Mouse (Mus musculus): Measurements from ENCODE around the gene Cdhr3.

Gene Cdhr3

DNA sequence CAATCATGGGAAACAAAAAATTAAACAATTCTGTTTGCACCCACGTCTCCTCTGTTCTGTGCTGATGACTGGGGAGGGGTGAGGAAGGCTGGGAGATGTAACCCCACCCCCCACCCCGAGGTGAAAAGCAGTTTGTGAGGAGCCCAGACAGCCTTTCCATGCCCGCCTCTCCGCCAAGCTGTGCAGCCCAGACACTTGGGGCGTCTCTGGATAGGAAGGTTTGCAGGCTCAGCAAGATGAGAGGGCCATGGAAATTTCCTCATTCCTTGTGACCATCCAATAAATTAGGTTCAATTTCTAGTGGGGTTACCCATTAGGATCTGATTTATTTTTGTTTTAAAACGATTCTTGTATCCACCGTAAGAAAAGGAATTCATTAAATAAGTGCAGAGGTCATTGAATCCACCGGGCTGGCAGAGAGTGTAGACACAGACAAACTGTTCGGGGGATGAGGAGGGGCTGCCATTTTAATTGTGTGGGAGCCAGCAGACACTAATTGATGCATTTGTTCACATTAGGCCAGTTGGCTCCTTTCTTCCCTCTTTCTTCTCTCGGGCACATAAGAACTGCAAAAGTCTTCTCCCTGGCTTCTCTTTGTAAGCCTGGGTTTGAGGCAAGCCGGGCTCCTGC is 57.5 kb downstream of the Cdhr3 start:
- DNase-seq (ENCODE audit: low spot score): no peak

- DNase-seq (ENCODE audit: low spot score): no peak
Observed at GRCm38 (mm10) chr12:33034343-33035088, 58.2 kb downstream of the Cdhr3 start.

DNA sequence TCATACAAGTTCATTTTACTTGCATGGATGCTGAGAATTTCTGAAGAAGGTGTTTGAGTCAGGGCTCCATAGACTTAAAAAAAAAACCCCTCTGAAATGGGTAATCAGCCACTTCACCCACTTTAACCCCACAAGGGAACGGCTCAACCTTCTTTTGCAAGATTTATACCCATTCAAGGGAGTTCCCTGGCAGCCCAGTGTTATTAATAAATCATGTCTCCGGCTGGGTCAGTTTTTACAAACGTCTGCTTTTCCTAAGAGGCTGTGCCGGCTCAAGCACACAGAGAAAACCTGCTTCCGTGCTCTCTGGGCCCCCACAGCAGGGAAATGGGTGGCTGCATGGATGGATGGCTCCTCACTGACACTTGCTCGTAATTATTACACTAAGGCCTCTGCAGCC is 59.5 kb downstream of the Cdhr3 start:
- DNase-seq (ENCODE audit: low spot score): no peak

DNA sequence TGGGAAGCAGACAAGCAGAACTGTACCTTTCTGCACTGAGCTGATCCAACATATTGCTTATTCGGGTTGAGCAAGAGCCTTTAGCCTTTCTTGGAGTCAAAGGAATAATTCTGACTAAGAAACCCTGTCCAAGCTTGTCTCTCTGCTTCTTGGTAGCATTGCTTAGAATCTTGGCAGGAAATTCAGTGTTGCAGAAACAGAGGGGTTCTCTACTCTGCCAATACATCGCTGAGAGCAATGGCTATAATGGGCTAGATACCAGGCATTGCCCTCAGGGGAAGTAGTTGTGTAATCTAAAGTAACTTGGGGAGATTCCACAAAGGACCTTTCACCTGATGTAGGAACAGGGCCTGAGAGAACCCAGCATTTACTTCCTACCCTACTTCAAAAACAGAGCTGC is 62.1 kb downstream of the Cdhr3 start:
- DNase-seq (ENCODE audit: low spot score): no peak

DNA sequence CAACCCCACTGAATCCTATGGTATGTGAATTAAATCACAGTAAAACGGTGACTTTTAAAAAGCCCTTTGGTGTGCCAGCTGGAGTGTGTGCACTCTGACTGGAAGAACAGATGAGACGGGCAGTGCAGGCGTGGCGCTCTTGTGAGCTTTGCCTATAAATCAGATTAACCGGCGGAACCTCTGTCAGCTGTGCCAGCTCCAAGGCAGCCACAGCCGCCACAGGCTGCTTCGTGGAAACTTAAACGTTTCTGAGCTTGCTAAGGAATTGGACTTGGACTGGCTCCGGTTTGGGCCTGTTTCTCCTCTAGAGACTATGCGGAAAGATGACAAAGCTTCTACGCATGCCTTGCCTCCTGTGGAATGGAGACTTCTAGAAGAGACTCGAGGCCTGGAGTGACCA is 62.6 kb downstream of the Cdhr3 start:
- no peak for DNase-seq (ENCODE audit: low spot score)

GRCm38 (mm10) chr12:33028708-33029107 is 64.0 kb downstream of the Cdhr3 start:
- no peak for DNase-seq (ENCODE audit: low spot score)

- DNase-seq (ENCODE audit: low spot score): no peak
Observed at GRCm38 (mm10) chr12:33028109-33028691, 64.5 kb downstream of the Cdhr3 start.

- peak; percentile 79 for DNase-seq (ENCODE audit: low spot score)
Observed at GRCm38 (mm10) chr12:33027093-33027492, 65.6 kb downstream of the Cdhr3 start.

DNA sequence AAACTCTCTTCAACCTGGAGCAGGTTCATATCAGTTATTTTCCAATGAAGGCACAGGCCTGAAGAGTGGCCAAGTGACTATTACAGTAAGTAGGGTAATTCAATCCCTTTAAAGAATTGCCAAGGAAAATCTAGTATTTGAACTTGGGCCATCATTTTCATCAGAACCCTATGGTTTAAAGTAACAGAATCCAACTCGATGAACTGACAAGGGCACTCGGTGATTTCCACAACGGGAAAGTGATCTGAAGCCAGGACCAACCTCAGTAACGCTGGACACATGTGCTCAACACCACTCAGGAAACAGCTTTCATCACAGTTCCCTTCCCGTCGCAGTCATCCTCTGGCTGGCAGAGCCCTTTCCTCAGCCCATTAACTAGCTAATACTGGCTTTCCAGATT is 68.2 kb downstream of the Cdhr3 start:
- no peak for DNase-seq (ENCODE audit: low spot score)

DNA sequence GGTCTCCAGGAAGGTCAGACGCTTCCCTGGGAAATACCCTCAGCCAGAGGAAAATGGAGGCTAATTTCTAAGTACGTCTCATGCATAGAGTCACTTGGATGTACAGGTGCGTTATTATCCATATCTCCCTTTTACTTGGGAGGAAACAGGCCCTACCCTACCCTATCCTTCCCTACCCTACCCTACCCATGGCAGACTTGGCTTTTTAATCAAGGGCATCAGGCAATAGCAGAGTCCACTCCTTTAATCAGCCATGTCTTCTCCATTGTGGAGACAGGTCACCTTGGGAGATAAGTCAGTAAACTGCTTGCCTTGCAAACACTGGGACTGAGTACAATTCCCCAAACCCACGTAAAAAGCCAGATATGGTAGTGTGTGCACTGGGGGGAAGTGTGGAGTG is 70.9 kb downstream of the Cdhr3 start:
- DNase-seq (ENCODE audit: low spot score): no peak

- DNase-seq (ENCODE audit: low spot score): no peak
Observed at GRCm38 (mm10) chr12:33021140-33021539, 71.5 kb downstream of the Cdhr3 start.

DNA sequence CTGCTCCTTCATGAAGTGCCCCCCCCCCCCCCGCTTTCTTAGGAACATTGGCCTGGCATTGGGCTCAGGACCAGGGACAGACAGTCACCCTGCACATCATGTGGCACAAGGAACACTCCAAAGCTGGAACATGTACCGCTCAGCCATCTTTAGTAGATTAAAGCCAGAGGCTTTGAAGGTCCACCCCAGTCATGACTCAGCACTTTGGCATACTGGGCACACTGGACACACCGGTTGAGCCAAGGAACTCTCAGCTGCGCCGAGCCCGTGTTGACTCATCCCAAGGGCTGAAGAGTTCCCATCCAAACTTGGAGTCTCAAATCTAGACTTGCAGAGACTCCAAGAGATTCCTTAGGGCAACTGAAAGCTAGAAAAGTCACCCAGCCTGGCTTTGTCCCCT is 72.7 kb downstream of the Cdhr3 start:
- DNase-seq (ENCODE audit: low spot score): peak; percentile 72

DNA sequence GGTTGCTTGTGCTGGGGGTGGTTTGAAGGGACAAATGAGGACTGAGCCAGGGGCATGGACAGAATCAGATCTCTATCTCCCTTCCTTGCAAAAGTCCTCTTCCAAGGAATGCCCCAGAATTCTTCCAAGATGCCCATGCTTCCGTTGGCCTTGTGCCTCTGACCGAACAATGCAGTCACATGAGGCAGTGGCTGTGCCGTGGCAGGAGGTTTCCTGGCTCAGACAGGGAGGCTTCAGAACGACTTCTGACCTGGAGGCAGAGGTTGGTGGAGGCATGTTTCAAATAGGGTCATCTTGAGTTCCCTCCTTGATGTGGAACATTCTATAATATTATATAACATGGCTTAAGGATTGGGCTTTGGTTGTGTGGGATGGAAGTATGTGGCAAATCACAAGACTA is 74.1 kb downstream of the Cdhr3 start:
- no peak for DNase-seq (ENCODE audit: low spot score)

- DNase-seq (ENCODE audit: low spot score): no peak
Observed at GRCm38 (mm10) chr12:33016824-33017705, 75.6 kb downstream of the Cdhr3 start.

- no peak for DNase-seq (ENCODE audit: low spot score)
Observed at GRCm38 (mm10) chr12:33015103-33015502, 77.6 kb downstream of the Cdhr3 start.

GRCm38 (mm10) chr12:33014050-33014796 is 78.5 kb downstream of the Cdhr3 start:
- DNase-seq (ENCODE audit: low spot score): no peak

DNA sequence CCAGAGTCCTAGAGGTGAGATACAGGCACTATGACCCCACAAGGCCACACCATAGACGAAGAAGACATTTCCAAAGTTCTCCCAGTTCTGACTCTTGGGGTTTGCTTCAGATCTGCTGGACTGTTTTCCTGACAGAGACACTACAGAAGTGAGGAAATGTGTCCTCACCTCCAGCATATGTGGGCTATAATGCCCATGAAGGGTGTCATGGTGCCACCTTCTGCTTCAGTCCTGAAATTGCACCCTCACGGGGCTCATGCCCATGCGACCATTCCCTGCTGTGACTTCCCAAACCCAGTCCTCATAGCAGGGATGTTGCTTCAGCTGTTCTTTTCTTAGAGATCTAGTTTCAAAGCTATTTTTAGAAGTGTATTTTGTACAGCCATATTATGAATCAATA is 82.6 kb downstream of the Cdhr3 start:
- DNase-seq (ENCODE audit: low spot score): no peak

DNA sequence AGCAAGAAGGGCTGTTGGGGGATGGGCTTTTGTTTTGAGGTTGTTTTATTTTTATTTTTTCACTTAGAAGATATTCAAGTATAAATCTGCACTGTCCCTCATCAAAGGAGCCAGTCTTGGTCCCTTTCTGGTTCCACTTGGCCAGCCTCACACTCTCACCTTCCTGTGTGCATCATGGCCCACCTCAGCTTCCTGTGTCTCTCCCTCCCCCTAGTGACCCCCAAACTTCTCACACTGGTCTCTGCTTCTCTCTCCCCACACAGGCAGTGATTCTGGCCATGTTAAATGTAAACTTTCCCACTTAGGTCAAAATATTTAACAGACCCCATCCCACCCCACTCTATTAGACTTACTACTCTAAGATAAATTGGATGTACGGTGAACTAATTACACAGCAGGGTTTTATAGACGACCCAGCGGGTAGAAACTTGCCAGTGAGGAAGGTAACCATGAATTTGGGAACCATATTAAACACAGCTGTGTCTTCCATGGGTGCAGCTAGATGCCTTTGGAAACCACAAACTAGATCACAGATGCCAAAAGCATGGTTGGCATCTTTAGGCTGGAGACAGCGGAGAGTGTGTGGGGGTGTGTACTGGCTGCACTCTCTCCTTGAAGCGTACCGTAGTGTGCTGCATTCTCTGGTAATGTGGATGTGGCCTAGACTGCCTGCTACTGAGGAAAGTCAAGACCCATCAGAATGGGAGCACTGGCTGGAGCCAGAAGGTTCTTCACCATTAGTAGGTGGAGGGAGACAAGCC is 83.3 kb downstream of the Cdhr3 start:
- no peak for DNase-seq (ENCODE audit: low spot score)

DNA sequence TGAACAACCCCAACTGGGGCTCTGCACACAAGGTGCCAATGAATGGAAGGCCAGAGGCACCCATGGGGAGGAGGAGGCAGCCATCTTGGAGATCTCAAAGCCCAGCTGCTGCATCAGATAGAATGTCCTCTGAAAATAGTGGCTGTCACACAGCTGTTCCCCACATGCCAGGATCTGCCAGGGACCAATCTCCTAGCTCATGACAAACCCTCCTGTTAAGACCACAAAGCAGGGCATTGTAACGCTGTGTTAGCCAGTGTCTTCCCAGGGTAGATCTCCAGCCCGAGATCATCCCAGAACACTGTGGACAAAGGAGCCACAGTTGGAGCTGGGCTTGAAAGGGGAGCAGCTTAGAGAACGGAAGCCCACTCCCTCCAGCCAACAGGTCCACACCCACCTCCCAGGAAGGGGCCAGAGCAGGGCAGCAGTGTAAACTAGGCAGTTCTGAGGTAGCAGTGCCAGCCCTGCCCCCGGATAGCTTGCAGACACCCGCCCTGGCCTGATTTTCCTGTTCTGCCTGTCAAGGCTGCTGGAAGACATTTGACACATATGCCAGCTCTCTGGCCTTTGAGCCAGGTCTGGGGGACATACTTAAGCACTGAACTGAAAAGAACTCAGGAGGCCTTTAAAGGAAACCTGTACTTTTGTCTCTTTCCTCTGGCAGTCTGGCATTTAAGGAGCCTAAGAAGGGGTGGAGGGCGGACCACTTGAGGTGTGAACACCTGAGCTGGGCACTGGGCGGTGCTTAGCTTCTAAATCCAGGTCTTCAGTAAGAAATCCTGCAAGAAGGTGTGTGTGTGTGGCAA is 84.2 kb downstream of the Cdhr3 start:
- DNase-seq (ENCODE audit: low spot score): peak; percentile 78

DNA sequence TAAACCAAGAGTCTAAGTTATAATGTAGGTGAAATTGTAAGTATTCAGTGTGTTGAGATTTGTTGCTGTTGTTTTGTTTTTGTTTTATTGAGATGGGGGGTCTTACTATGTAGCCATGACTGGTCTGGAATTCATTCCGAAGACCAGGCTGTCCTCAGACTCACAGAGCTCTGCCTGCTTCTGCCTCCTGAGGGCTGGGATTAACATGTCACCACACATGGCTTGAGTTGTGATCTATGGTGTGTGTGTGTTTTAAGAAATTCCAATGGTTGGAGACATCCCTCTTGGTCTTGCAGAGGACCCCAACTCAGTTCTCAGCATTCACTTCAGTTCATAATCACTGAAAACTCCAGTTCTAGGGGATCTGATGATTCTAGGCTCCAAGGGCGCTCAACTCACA is 85.5 kb downstream of the Cdhr3 start:
- DNase-seq (ENCODE audit: low spot score): no peak
